Mouse (Mus musculus) lung, adult 10 weeks (tissue): Measurements from ENCODE around the gene Sox2. TPM values are rescaled to one million over a fixed set of nuclear protein-coding genes. Genes with fewer than 3 reads are reported as not detected.

Experiments used
- polyA plus RNA-seq: library from polyadenylated mRNA; stranded (reverse); fragments of 350-450 nt; fragmentation: Illumina TruSeq; extraction: RNeasy Lipid Tissue Mini Kit (QIAGEN cat#74804); gene quantifications from one replicate; pipeline ENCODE4 v1.2.3, GENCODE M21; 2014; ENCODE audit warnings: low read depth, low replicate concordance; ENCODE audit not compliant: insufficient read depth

Gene Sox2
- 6.7 TPM for polyA plus RNA-seq

GRCm38 (mm10) chr3:34649726-34650620 lies at the start of gene Sox2:
Gene Sox2 (plus strand): TSS chr3:34650405.

